Mouse (Mus musculus): ENCODE results near the gene Tmem147.

DNA sequence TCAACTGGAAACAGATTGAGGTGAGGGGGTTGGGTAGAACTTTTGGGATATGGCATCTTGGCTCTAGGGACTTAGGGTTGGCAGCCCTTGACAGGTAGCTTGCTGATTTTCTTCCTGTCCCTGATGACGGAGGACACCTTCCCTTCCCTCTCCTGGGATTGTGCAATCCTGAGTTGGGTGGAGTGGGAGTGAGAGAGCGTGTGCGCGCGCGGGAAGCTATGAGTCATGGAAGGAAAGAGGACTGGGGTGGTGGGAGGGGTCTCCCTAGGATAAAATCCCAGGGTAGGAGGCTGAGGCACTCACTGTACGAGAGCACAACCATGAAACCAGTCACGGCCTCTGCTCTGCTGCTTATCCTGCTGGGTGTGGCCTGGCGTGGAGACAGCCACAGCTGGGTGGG, 46.8 kb upstream of the Tmem147 start:
- TF ChIP-seq CTCF (IDR thresholded peaks at IDR 0.05; ENCODE audit: borderline replicate concordance, control insufficient read depth, extremely low read depth, insufficient read depth, low read length, poor library complexity) (no peak), POLR2A (IDR thresholded peaks at IDR 0.05; ENCODE audit: control insufficient read depth, extremely low read depth, insufficient read depth, low read length, poor library complexity) (no peak)

Data from thymus, adult 2 months (tissue).